Mouse (Mus musculus): ENCODE data around the gene Taf4.

DNA sequence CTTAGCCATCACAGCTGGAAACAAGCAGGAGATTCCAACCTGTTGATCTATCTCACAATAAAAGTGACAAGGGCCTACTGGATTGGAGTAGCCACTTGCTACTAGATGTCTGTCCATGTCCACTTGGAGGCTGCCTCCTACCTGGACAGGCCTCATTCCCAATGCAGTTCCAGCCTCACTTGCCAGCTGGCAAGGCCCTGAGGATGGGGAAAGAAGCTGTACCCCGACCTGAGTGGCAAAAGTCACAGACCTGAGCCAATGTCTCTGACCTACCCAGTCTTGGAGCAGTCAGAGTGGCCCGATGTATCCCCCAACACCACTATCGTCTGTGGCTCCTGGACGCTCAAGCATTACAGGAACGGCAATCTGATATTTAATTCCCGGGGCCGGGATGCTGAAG, 37.2 kb upstream of the Taf4 start:
- TF ChIP-seq CTCF (IDR thresholded peaks at IDR 0.05; ENCODE audit: control insufficient read depth, insufficient read depth, low read length): no peak
- TF ChIP-seq POLR2A (IDR thresholded peaks at IDR 0.05; ENCODE audit: borderline replicate concordance, control insufficient read depth, low read depth, low read length): no peak

All from bone marrow, adult 2 months (tissue).